Mouse (Mus musculus) lung, adult 2 months (tissue): ENCODE data around the gene Polr3g. TPM values are rescaled to one million over a fixed set of nuclear protein-coding genes. Genes with fewer than 3 reads are reported as not detected.

Experiments
- DNase-seq: peaks from one replicate; pipeline ENCODE4 v3.0.0; 2022
- H3K4me1 ChIP-seq: fragments of 200-500 bp; 2 replicates; pipeline ENCODE4 v1.6.1; 2011; ENCODE audit warnings: low read length; ENCODE audit not compliant: control insufficient read depth, insufficient read depth
- H3K4me3 ChIP-seq: fragments of 200-500 bp; replicated peaks from 2 replicates; pipeline ENCODE3; 2011; ENCODE audit warnings: low read depth, mild to moderate bottlenecking, control low read depth, low read length; ENCODE audit errors: extremely low read depth
- CTCF ChIP-seq: fragments of 200-500 bp; IDR thresholded peaks from 2 replicates; pipeline ENCODE4 v1.5.1; 2011; ENCODE audit warnings: mild to moderate bottlenecking, low read length, control low read depth; ENCODE audit not compliant: insufficient read depth
- POLR2A ChIP-seq: fragments of 200-500 bp; IDR thresholded peaks from 2 replicates; pipeline ENCODE4 v1.6.1; 2011; ENCODE audit warnings: low read depth, mild to moderate bottlenecking, control low read depth, low read length, borderline replicate concordance; ENCODE audit errors: extremely low read depth
- WGBS: fragments of 180-500 bp; shearing (Covaris S2); methylation state at CpG from one replicate; pipeline ENCODE4 v1.1.7; 2018; 5-methylcytosine and 5-hydroxymethylcytosine counted together
- polyA plus RNA-seq: library from polyadenylated mRNA; depleted of rRNA; stranded (reverse); fragments of >200 nt; gene quantifications from 2 replicates; pipeline ENCODE4 v1.2.3, GENCODE M21; 2012

Gene Polr3g
- polyA plus RNA-seq, 1 experiment = 6.4 TPM

DNA sequence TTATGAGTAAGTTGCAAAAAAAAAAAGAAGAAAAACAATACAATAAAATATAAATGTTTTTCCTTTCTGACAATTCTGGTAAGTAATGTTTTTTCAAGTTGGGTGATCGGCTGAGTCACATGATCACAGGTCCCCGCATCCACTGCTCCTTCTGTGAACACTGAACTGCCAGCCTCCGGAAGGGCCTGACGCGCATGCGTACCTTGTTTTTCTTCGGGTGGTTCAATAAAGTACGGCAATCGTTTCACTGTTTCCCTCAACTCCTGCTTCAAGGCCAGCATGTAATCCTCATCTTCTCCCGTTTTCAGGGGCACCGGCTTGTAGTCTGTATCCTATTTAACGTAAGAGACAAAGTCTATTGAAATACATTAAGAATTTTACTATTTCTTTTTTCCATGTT is 16.4 kb downstream of the Polr3g start:
- H3K4me1 ChIP-seq = no peaks in the 10 kb centered on the region
- TF ChIP-seq CTCF (no peak), POLR2A (no peak)
- 95% methylated on average over 12 of the region's 12 CpGs for WGBS
- H3K4me3 ChIP-seq = no peak overlapping the region
- DNase-seq = no peak

DNA sequence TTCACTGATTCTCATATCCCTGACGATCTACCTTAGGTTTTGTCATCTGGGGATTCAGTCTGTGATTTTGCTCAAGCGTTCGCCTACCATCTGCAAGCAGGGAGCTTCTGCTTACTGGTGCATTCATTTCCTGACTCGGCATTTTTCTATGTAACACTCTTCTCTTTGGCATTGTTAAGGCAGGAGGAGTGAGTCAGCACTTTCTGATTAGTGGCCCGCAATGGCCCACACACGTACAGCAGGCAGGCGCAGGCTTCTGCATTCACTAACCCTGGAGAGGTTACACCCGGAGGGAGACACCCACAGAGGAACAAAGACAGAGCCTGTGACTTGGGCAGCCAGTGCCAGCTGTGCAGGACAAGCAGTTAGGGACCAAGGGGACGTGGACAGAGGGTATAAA is 19.2 kb downstream of the Polr3g start:
- no peak for TF ChIP-seq POLR2A
- TF ChIP-seq CTCF = no peak
- Histone ChIP-seq H3K4me1 (no peaks in the 10 kb centered on the region), H3K4me3 (no peak overlapping the region)
- no peak for DNase-seq
- WGBS = 60% methylated on average over 9 of the region's 9 CpGs

DNA sequence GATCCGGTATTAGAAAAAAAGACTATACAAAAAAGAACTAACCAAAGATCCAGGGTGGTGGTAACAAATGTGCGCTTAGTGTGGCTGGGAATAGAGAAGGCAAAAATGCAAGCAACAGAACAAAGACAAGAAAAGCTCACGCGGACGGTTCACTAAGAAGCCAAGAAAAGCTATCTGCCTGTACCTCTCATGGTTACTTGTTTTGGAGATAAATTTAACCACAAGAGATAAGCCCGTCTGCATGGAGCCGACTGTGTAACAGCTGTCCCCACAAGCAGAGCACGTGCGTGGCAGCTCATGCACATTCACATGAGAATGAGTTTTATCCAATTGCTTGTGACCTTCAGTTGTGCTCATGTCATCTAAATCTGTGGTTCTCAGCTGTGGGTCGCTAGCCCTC is 20.3 kb downstream of the Polr3g start:
- WGBS = 65% methylated on average over 10 of the region's 10 CpGs
- no peaks in the 10 kb centered on the region for H3K4me1 ChIP-seq
- no peak overlapping the region for H3K4me3 ChIP-seq
- TF ChIP-seq CTCF (no peak), POLR2A (no peak)
- DNase-seq = no peak

DNA sequence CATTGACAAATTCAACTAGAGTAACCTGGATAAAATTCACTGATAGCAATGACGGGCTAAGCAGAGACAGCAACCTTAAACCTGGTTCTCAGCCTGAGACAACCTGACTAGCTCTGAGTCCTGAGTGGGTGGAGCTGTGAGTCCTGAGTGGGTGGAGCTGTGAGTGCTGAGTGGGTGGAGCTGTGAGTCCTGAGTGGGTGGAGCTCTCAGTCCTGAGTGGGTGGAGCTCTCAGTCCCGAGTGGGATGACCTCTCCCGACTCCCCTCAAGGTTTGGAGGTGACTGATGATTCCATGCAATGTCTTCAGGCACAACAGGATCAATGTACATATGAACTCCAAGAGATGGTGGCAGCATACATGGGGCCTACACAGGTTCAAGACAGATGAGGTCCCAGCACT is 21.2 kb downstream of the Polr3g start:
- WGBS = 83% methylated on average over 3 of the region's 3 CpGs
- Histone ChIP-seq H3K4me1 (no peaks in the 10 kb centered on the region), H3K4me3 (no peak overlapping the region)
- TF ChIP-seq CTCF (no peak), POLR2A (no peak)
- no peak for DNase-seq

DNA sequence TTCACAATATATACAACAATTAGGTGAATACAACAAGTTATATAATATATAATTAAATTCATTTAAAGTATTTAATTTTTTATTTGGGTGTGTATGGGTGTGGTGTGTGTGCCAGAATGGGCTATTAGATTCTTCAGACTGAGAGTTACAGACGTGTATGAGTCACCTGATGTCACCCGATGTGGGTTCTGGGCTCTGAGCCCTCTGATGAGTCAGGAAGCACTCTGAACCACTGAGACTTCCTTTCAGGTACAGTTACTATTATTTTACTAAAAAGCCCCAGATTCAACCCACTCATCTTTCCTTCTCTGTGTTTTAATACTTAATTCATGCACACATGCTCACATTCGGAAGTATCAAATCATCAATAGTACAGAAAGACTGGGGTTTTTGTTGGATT is 25.9 kb downstream of the Polr3g start:
- TF ChIP-seq POLR2A (no peak), CTCF (no peak)
- 83% methylated on average over 3 of the region's 3 CpGs for WGBS
- H3K4me1 ChIP-seq = no peaks in the 10 kb centered on the region

DNA sequence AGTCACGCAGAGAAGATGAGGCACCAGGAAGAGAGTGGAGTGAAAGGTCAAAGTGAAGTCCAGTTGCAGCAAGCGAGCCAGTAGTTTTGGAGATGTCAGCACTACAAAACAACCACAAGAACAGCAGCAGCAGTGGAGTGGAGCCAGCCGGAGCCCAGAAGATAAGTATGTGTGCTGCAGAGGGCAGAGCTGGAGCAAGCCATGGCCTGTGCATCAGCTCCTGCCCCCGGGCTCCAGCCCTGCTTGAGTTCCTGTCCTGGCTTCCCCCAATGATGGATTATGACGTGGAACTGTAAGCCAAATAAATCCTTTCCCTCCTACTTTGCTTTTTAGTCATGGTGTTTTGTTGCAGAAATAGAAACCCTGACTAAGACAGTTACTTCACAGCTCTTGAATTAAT is 26.6 kb downstream of the Polr3g start:
- no peak for TF ChIP-seq CTCF
- TF ChIP-seq POLR2A = no peak
- no peak for DNase-seq
- 69% methylated on average over 5 of the region's 5 CpGs for WGBS
- Histone ChIP-seq H3K4me1 (no peaks in the 10 kb centered on the region), H3K4me3 (no peak overlapping the region)

More for the DNA sequence above, 25.9 kb downstream of the Polr3g start:
- DNase-seq = no peak
- no peak overlapping the region for H3K4me3 ChIP-seq

DNA sequence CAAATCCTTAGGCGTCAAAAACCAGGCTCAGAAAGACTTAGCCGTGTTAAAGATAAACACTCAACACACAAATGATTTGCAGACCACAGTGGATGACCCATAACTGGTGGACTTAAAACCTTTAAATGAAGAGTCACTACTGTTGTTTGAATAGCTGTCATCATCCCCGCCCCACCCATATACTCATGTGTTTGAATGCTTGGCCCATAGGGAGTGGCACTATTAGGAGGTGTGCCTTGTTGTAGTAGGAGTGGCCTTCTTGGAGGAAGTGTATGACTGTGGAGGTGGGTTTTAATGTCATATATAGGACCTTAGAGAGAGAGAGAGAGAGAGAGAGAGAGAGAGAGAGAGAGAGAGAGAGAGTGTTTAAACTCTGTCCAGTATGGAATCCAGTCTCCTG is 27.7 kb downstream of the Polr3g start:
- DNase-seq = no peak
- 68% methylated on average over 3 of the region's 3 CpGs for WGBS
- TF ChIP-seq POLR2A (no peak), CTCF (no peak)
- Histone ChIP-seq H3K4me1 (no peaks in the 10 kb centered on the region), H3K4me3 (no peak overlapping the region)

DNA sequence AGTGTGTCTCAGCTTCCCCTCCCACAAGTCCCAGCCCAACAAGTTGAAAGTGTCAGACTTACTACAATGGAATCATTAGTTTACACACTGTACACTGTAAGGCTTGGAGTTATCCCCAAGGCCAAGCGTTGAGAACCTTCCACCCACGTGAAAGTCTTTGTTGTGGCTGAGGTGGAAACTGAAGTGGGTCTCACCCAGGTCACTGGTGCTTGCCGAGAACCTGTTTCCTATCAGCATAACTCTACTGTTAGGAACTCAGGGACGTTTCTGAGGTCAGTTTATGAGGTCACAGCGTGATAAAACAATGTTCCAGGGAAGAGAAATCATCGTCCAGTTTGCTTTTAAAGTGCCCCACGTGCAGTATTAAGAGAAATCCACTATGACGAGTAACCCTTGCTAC is 35.5 kb downstream of the Polr3g start:
- no peaks in the 10 kb centered on the region for H3K4me1 ChIP-seq
- WGBS = 68% methylated on average over 8 of the region's 8 CpGs
- no peak for TF ChIP-seq CTCF
- no peak for TF ChIP-seq POLR2A
- DNase-seq = no peak
- H3K4me3 ChIP-seq = no peak overlapping the region

DNA sequence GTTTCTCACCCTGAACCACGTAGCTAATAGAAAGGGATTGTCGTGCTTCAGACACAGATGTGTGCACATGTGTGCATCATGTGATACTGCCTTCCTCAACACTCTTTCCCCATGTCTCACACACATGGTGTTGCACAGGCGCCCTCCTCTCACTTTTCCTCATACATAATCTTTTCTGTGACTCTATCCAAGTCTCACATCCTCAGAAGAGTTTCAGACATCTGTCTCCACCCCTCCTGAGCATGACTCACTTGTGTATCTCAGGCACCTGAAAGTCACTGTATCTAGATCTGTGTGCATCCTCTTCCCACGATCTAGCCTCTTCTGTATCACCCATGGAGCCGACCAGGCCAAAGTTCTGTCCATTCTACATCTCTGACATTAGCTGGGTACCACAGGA is 43.1 kb downstream of the Polr3g start:
- H3K4me3 ChIP-seq = no peak overlapping the region
- DNase-seq = no peak
- WGBS = 85% methylated on average over 5 of the region's 5 CpGs
- no peak for TF ChIP-seq CTCF
- no peak for TF ChIP-seq POLR2A
- H3K4me1 ChIP-seq = no peaks in the 10 kb centered on the region

DNA sequence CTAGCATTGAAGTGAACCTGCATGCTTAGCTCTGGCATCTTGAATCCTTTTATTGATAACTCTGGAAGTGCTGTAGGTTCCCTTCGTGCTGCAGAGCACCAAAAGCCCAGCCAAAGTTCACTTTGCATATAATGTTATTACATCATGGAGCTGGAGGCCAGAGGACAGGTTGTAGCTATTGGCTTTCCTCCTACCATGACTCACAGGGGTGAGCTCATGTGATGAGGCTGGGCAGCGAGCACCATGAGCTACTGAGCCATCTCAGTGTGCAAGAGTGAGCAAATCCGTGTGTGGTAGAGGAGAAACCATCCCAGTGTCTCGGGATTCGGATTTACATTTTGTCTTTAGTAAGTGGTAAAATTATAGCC is 46.5 kb downstream of the Polr3g start:
- WGBS = 78% methylated on average over 5 of the region's 5 CpGs

More for the DNA sequence above, 46.5 kb downstream of the Polr3g start:
- H3K4me3 ChIP-seq = no peak overlapping the region
- H3K4me1 ChIP-seq = no peaks in the 10 kb centered on the region; the same call in 1 of the 2 replicates
- no peak for TF ChIP-seq CTCF
- TF ChIP-seq POLR2A = no peak
- DNase-seq = no peak
